Mouse (Mus musculus): Measurements from ENCODE around the gene Sfn.

The Sfn gene

DNA sequence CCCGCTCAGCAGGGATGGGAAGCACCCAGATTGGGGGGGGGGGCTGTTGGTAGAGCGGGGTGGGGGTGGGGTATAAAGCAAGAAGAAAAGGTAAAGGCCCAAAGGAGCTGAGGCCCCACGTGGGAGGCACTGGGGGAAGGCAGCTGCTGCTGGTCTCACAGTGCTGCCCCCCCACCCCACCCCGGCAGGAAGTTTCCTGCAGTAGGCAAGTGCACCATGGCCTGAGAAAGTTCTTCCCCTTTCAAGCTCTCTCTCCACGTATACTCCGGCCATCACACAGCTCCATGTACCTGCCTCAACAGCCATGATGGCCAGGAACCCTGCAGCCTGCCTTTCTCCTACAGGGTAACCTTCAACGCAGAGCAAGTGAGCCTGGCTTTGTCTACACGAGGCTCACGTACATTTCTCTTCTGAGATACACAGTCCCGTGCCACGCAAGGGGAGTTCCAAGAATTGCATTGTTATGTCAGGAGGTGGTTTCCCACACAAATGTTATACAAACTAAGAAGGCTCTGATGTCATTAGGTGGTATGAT, 20.3 kb upstream of the Sfn start:
- no peak for DNase-seq (ENCODE audit: extremely low read depth, low read depth, low spot score)

DNA sequence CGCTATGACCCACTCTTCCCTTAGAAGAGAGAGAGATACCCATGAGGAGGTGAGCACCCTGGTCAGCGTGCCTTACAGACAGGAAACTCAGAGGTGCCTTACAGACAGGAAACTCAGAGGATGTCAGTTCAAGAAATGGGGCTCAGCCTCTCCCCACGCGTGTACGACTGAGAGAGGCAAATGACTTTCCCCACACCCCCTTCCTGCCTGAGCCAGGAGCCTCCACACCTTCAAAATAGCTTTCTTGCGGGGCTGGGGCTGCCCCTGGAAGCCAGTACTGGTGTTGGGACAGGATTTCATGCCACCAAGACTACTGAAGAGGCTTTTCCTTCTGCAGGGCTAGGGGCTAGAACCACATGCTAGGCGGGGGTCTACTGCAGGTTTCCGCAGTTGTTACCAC, 18.7 kb upstream of the Sfn start:
- DNase-seq (ENCODE audit: extremely low read depth, low read depth, low spot score): no peak

DNA sequence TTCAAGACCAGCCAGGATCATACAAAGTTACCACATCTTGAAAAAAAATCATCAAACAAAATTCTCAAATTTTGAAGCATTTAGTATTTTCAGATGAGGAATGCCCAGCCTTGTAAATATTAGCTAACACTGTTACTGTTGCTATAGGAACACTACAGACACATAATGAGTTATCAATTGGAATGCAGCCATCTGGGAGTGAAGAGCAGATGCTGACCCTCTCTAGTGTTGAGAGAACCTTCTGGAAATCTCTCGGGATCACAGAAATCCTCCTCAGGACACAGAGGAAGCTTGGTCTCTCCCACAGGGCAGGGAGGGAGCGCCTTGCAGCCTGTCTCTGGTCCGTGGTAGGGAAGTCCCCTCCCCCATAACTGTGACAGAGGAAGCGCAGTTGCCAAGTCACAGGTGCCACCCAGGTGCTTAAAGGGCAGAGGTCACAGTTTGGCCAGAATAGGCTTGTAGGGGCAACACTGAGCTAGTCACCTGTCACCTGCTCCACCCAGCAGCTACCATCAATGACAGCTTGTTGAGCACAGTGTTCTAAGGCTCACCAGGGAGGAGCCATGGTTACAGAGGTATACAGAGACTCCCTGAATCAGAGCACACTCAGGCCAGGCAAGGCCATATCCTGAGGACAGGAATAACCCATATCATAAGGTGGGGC, 17.6 kb upstream of the Sfn start:
- DNase-seq (ENCODE audit: extremely low read depth, low read depth, low spot score): no peak

DNA sequence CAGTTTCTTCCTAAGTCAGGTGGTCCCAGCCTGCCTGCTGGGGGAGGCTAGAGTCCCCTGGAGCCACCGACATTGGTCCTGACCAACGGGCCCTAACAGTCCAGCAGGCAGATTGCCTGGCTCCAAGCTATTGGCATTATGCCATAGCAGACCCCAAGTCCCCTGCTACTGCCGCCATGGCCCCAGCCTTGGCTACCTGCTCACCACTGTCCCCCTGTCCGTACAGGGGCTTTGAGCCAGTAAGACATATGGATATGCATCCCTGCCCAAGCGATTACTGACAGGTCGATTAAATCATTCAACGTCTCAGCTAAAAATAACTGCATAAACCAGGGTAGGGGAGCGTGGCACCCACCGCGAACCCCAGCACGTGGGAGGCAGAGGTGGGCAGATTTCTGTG, 16.0 kb upstream of the Sfn start:
- DNase-seq (ENCODE audit: extremely low read depth, low read depth, low spot score): no peak

DNA sequence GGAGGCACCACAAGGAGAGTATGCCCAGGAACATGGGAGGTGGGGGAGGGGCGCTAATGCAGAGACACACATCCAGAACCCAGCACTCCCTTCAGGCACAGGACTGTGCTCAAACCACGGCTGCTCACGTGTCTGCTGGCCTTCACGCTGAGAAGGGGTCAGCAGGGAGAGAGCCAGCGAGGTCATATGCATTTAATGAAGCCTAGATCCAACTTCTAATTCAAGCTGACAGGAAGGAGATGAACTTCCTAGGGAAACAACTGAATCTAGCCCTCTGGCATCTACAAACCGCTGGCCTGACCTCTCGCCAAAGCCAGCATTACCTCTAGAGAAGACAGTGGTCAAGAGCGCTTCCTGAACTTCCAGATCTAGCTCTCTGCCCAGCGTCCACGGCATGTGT, 13.4 kb upstream of the Sfn start:
- DNase-seq (ENCODE audit: extremely low read depth, low read depth, low spot score): no peak

DNA sequence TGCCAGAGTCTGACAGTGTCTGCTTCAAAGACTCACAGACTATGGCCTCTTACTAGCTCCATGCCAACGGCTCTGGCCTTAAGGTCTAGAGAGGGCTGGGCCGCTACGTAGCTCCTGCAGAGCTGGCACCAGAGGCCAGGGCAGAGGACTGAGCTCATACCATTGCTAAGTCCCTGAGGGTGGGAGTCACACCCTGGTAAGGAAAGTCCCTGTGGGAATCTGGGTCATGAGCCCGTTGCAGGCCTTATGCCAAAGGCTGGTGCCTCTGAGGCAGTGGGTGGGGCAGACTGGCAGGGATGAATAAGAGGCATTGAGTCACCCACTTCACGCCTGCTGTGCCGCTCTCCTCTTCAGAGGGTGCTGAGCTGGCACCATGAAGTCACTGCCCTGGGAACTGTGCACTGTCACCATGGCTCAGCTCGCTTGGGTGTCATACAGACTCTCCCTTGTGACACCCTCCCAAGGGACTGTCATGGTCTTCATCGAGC, 12.3 kb upstream of the Sfn start:
- no peak for DNase-seq (ENCODE audit: extremely low read depth, low read depth, low spot score)

DNA sequence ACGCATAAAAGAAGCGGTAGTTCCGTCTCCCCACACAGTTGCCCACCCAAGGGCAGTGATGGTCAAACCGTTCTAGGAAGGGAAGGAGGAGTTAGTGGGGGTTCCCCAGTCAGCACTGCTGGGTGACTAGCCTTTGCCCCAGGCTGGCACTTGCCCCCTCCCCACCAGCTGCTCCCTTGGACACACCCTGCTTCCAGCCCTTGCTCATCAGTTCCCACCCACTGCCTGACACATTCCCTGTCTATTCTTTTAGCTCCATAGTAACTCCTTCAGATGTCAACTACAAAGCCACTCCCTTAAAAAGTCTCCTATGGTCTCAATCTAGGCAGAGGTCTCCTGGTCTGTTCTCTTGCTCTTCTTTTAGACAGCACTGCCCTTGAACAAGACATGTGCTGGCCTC, 11.9 kb upstream of the Sfn start:
- DNase-seq (ENCODE audit: extremely low read depth, low read depth, low spot score): no peak

DNA sequence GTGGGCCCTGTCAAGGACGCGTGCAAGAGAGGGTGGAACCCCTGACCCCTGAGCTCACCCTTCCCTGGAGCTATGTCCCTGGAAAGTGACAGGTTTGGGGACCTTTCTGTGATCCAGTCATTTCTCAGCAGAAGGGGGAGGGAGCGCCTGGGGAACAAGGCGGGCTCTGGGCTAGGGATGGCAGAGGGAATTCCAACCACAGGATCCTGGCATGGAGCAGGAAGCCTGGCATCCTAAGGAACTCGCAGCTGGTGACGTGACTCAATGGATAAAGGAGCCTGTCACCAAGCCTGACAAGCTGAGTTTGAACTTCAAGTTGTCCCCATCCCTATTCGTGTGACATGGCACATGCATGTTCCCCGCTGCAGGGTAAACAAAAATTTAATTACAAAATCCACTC, 11.1 kb upstream of the Sfn start:
- DNase-seq (ENCODE audit: extremely low read depth, low read depth, low spot score): no peak

DNA sequence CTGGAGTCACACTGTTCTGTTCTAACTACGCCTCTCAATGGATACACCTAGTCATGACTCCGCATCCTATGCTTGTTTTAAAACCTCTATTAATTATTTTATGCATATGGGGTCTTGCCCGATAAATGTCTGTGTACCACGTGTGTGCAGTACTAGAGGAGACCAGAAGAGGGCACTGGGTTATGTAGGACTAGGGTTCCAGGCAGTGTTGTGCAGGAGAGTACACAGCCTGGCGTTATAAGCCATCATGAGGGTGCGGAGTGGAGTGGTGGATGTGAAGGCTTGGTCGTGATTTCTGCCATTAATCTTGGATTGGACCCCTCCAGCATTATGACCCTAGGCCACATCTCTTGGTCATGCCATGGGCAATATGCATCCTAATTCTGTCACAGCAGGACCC, 10.4 kb upstream of the Sfn start:
- no peak for DNase-seq (ENCODE audit: extremely low read depth, low read depth, low spot score)

DNA sequence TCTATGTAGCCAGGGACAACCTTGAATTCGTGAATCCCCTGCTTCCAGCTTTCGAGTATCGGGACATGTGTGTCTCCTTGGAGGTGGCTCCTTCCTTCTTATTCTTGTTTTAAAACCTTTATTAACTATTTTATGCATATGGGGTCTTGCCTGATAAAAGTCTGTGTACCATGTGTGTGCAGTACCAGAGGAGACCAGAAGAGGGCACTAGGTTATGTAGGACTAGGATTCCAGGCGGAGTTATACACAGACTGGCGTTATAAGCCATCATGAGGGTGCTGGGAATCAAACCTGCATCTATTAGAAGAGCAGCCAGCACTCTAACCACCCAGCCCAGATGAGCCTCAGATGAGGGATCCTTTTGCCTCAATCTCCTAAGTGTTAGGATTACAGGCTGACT, 9.8 kb upstream of the Sfn start:
- no peak for DNase-seq (ENCODE audit: extremely low read depth, low read depth, low spot score)

DNA sequence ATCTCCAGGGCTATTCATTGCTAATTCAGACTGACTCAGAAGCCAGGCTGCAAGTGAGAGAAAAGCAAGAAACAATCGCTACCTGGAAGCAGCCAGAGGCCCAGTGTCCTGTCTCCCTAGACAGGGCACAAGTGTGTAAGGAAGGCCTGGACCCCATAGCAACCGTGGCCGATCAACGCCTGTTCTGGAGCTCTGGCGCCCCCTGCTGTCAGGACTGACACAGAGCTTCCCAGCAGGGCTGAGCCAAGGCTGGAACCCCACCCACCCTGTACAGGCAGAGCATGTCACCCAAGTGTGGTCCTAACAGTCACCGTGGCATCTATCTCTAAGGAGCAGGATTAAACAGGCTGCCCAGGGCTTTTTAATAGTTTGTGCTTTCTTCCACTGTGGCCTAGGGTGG, 7.8 kb upstream of the Sfn start:
- DNase-seq (ENCODE audit: extremely low read depth, low read depth, low spot score): no peak

DNA sequence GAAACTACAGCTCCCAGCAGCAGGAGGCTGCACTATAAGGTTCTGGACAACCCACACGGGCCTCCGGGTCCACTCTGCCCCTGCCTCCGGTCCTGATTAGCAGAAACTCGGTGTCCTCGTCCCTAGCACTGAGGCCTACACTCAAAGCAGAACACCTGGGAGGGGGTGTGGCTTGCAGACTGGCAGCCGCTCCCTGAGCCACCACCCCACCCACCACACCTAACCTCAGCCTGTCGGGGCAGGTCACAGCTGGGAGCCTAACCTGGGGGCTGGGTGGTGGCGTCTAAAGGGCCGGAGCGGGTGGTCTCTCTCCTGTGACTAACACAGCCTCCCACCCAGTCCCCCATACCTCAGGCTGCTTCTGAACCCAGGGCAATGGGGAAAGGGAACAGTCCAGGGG, 5.3 kb upstream of the Sfn start:
- no peak for DNase-seq (ENCODE audit: extremely low read depth, low read depth, low spot score)

DNA sequence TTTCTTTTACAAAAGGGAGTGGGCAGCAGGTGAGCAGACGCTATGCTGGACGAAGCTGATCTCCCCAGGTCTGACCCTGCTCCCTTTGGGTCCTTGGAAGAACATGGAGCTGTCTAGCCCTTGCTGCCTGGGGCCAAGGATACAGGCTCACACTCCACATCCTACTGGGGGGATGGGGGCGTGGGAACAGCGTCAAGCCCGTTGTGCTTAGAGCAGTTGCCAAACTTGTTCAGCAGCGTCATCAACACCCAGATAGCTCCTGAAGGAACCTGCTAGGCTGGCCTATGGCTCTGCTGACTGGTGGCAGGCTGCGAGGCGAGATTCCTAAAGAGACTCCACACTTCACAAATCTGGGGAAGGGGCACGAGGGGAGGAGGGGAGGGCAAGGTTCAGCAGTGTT, 3.4 kb upstream of the Sfn start:
- no peak for DNase-seq (ENCODE audit: extremely low read depth, low read depth, low spot score)

DNA sequence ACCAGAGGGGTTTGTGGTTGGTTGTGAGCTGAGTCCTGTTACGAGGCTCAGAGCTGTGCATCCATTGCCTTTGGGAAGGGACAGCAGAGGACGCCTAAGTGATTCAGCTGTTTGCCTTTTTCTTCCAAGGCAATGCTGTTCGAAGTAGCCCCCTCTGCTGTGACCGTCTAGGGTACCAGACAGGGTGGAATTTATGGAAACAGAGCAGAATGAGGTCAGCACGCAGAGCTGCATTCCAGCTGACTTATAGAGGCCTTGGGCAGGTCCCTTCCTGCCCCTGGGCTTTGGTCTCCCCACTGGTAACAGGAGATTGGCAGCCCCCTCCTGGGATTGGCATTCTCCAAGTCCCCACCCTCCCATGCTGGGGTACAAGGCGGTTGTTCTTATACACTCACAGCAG, 2.9 kb upstream of the Sfn start:
- no peak for DNase-seq (ENCODE audit: extremely low read depth, low read depth, low spot score)

DNA sequence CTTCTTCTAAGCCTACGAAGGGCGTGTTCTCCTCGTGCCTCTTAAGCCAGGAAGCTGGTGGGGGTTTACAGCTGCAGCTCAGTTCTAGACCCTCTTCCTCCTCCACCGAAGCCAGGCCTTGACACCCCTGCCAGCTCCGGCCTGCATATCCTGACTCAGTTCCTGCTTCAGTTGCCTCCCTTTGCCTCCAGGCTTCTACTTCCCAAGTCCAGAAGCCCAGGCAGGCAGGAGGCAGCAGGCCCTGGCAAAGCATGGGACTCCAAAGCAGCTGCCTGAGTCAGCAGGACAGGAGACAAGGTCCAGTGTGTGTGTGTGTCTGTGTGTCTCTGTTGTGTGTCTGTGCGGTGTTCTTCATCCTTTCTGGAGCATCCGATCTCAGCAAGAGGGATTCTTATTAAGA, 2.2 kb upstream of the Sfn start:
- DNase-seq (ENCODE audit: extremely low read depth, low read depth, low spot score): no peak

DNA sequence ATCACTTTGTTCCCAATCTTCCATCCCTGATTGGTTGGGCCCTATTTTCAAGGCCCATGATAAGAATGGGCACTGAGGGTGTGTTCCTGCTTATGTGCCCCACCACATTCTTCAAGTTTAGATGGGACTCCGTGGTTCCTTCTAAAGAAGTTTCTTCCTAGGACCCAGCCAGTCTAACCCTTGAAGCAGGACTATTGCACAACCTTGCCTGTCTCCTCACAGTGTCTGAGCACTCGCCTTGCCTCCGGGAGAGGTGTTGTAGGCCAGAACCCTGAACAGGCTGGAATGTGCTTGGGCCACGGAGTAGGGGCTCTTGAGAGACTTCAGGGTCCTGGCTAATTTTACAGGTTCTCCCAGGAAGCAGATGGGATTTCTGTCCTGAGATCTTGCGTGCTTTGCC, 1.1 kb upstream of the Sfn start:
- no peak for DNase-seq (ENCODE audit: extremely low read depth, low read depth, low spot score)

DNA sequence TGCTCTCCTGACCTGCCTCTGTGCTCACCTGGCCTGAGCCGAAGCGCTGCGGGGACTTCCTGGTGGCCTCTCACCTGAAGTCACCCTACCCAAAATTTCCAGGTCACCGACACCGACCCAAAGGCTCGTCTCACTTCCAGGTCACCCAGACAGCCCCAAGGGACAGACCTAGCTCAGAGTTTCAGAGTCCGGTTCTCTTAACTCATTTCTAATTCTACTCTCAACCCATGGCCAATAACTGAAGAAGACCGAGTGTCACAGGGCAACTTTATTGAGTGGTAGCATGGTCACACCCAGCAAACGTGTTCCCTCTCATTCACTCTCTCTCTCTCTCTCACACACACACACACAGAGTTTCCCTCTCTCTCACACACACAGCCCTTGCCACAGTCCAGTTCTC, 1.7 kb downstream of the Sfn start:
- DNase-seq (ENCODE audit: extremely low read depth, low read depth, low spot score): no peak

DNA sequence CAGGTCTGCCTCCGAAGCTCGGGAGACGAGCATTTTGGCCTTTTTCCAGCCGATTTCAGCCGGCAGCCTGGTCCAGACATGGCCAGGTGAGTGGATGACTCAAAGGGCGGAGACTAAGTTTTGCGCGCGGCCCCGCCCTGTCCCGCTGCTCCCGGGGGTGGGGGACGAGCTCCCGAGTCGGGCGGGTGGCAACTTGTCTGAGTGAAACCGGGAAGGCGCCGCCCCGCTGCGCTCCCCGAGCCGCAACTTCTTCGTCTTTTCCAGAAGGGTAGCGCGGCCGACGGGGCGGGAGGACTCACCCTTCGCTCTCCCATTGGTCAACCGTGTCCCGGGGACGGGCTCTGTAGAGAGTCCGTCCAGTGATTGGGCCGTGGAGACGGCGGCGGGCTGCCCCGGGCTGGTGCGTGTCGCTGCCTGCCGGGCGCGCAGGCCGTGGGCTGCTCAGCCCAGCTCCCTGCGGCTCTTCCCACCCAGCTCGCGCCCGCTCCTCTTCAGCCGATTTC, 2.3 kb downstream of the Sfn start:
- peak; percentile 80 for DNase-seq (ENCODE audit: extremely low read depth, low read depth, low spot score)

DNA sequence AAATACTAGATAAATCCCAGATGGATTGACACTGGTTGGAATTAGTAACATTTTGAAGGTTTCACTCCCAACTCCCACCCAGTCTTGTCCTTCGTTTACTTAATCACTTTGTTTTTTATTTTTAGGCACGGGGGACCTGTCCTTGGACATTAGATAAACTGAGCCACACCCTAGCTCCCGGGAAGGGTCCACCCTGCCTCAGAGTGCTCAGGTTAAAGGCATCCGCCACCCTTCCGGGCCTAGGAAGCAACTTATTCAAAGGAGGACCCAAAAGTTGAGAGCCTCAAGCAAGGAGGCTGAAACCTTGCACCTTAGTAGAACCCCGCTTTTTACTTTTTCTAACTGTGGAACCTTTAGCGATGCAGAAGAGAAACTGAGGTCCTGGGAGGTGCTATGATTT, 2.9 kb downstream of the Sfn start:
- DNase-seq (ENCODE audit: extremely low read depth, low read depth, low spot score): no peak

DNA sequence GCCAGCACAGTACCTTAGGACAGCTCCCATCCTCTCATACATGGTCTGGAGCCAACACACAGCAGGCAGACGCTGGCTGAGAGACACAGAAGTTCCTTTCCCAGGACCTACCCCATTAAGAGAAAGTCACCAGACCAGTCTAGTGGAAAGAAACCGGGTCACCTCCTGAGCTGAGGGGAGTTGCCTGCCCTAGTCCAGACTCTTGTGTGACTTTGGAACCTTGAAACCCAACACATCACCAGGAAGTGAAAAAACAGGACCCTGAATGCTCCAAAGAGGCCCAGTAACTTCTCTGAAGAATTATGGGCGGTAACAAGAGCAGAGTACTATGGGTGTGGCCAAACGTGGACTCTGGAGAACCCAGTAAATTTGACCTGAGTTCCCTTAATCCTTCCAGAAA, 3.4 kb downstream of the Sfn start:
- DNase-seq (ENCODE audit: extremely low read depth, low read depth, low spot score): no peak

DNA sequence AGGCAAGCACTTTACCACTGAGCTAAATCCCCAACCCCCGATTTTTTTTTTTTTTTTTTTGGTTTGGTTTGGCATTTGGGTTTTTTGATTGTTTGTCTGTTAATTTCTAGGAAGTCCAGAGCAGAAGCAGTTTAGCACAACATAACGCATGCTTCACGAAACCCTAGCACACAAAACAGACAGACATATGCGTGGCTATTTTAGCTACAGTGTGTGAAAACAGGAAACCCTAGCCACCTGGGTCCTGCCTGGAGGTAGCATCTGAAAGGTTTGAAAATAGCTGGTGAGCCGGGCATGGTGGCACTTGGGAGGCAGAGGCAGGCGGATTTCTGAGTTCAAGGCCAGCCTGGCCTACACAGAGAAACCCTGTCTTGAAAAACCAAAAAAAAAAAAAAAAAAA, 5.9 kb downstream of the Sfn start:
- no peak for DNase-seq (ENCODE audit: extremely low read depth, low read depth, low spot score)

DNA sequence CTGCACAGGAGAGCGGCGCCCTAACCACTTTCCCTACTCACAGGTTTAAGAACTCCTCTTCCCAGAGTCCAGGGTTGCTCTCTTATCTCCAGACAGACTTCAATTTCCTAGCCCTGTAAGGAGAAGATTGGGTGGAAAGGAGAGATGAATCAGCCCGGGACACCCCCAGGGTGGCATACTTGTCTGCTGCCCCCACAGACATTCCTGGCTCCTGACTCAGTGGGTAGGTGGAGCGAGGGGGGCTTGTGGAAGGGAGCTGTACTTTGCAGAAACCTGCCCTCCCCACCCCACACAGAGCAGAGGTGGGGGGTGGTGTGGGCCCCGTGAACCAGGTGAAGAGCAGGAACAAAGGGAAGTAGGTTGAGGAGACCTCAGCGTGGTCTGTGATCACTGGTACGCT, 6.4 kb downstream of the Sfn start:
- no peak for DNase-seq (ENCODE audit: extremely low read depth, low read depth, low spot score)

DNA sequence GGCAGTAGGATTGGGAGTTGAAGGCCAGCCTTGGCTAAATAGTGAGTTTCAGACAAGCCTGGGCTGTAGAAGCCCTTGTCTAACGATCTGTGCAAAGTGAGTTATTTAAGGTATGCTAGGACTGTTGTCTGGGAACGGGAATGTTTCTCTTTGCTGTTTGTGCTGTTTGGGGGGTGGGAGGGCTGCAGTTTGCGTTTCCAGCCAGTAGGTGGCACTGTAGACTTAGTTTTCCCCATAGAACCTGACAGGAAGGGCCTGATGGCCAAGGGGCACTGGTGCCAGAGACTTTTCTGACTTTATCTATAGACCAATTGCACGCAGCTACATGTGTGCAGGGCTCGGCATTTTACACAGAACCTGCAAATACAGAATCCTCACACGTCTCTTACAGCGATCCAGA, 9.4 kb downstream of the Sfn start:
- DNase-seq (ENCODE audit: extremely low read depth, low read depth, low spot score): no peak

Measured in fat pad, adult 2 months (tissue).